Mouse (Mus musculus) neural tube, embryonic 11.5 days (tissue): ENCODE data around the gene Ralgps2. TPM values are rescaled to one million over a fixed set of nuclear protein-coding genes. Genes with fewer than 3 reads are reported as not detected.

ENCODE experiments used
- ATAC-seq: fragments of 200-750 bp; cut with Nextera tagmentation; 2 replicates; pipeline ENCODE4 v1.8.0; 2017; ENCODE audit warnings: moderate number of reproducible peaks, mild to moderate bottlenecking, moderate TSS enrichment, moderate library complexity; ENCODE audit not compliant: insufficient read depth, low FRiP score, low TSS enrichment
- DNase-seq: peaks from one replicate; pipeline ENCODE4 v3.0.0-alpha.2; 2015; ENCODE audit warnings: low spot score
- H3K27ac ChIP-seq: fragments of 300-500 bp; sonication (generic); 2 replicates; pipeline ENCODE4 v1.5.1; 2014; ENCODE audit warnings: low read depth, mild to moderate bottlenecking, low read length
- H3K27me3 ChIP-seq: fragments of 300-500 bp; sonication (generic); 2 replicates; pipeline ENCODE4 v1.6.1; 2014; ENCODE audit warnings: mild to moderate bottlenecking, low read length, mixed read lengths; ENCODE audit not compliant: control insufficient read depth, insufficient read depth
- H3K36me3 ChIP-seq: fragments of 300-500 bp; sonication (generic); 2 replicates; pipeline ENCODE4 v1.6.1; 2014; ENCODE audit warnings: mild to moderate bottlenecking, low read length, moderate library complexity, mixed read lengths; ENCODE audit not compliant: control insufficient read depth, insufficient read depth
- H3K4me1 ChIP-seq: fragments of 300-500 bp; sonication (generic); 2 replicates; pipeline ENCODE4 v1.6.1; 2014; ENCODE audit warnings: low read length, mixed read lengths; ENCODE audit not compliant: control insufficient read depth, insufficient read depth
- H3K4me2 ChIP-seq: fragments of 300-500 bp; sonication (generic); 2 replicates; pipeline ENCODE4 v1.6.1; 2014; ENCODE audit warnings: low read depth, mild to moderate bottlenecking, moderate library complexity
- H3K4me3 ChIP-seq: fragments of 300-500 bp; sonication (generic); 2 replicates; pipeline ENCODE4 v1.5.1; 2014; ENCODE audit warnings: low read depth, low read length
- H3K9ac ChIP-seq: fragments of 300-500 bp; sonication (generic); 2 replicates; pipeline ENCODE4 v1.6.1; 2014; ENCODE audit warnings: mild to moderate bottlenecking, low read length
- H3K9me3 ChIP-seq: fragments of 300-500 bp; sonication (generic); 2 replicates; pipeline ENCODE4 v1.6.1; 2016; ENCODE audit warnings: low read length; ENCODE audit not compliant: control insufficient read depth
- WGBS: fragments of 180-500 bp; shearing (Covaris S2); extraction: QIAGEN DNeasy Blood & Tissue Kit; methylation state at CpG from one replicate; pipeline ENCODE4 v1.1.7; 2014; 5-methylcytosine and 5-hydroxymethylcytosine counted together
- polyA plus RNA-seq: library from polyadenylated mRNA; unstranded; fragments of >200 nt; fragmentation: Nextera tagmentation; extraction: Ambion mirVana; gene quantifications from 2 replicates; pipeline ENCODE4 v1.2.1, GENCODE M21; 2014

Gene Ralgps2
- polyA plus RNA-seq, 1 experiment from 2014 or later = 95.7 TPM

- Histone ChIP-seq H3K27me3 (no peaks in the 10 kb centered on the region), H3K9me3 (no peaks in the 10 kb centered on the region), H3K4me3 (no peak overlapping the region), H3K9ac (no peak overlapping the region), H3K4me1 (0 out of 2 replicates have a peak, but pooled peaks cover 2% of the 10 kb centered on the region), H3K4me2 (no peak overlapping the region), H3K36me3 (no peaks in the 10 kb centered on the region), H3K27ac (no peak overlapping the region)
- DNase-seq (no peak), ATAC-seq (no peak)
- WGBS = 46% methylated on average over 10 of the region's 10 CpGs
Observed at GRCm38 (mm10) chr1:156808332-156808731, 131.1 kb downstream of the Ralgps2 start.

GRCm38 (mm10) chr1:156801276-156801675, 138.2 kb downstream of the Ralgps2 start:
- 0 out of 2 replicates have a peak, but pooled peaks cover under 1% of the 10 kb centered on the region for H3K4me1 ChIP-seq
- H3K9ac ChIP-seq = no peak overlapping the region
- WGBS = 65% methylated on average over 6 of the region's 6 CpGs
- H3K4me2 ChIP-seq = no peak overlapping the region
- DNase-seq (no peak), ATAC-seq (no peak)
- no peaks in the 10 kb centered on the region for H3K27me3 ChIP-seq
- no peak overlapping the region for H3K27ac ChIP-seq
- H3K9me3 ChIP-seq = no peaks in the 10 kb centered on the region
- H3K36me3 ChIP-seq = no peaks in the 10 kb centered on the region
- H3K4me3 ChIP-seq = no peak overlapping the region

DNA sequence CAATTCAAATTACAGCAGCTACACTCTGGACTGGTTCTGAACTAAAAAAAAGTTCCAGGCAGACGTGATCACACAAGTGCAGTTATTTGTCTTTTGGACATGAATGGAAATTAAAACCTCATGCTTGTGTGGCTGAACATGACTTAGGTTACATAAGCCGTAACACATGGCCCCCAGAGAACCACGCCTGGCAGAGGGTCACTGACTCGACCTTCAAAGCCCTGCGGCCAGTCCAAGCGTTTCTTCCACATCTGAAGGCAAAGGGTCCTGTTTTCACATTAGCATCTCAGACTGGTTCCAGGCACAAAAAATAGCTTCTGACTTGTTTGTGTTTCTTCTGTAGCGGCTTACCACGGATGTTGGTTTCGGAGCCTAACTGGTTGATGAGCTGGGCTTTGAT, 143.2 kb downstream of the Ralgps2 start:
- H3K9me3 ChIP-seq = no peaks in the 10 kb centered on the region
- no peaks in the 10 kb centered on the region for H3K27me3 ChIP-seq
- H3K4me2 ChIP-seq = no peak overlapping the region
- H3K27ac ChIP-seq = no peak overlapping the region
- no peak for ATAC-seq
- no peaks in the 10 kb centered on the region for H3K36me3 ChIP-seq
- H3K9ac ChIP-seq = no peak overlapping the region
- H3K4me3 ChIP-seq = no peak overlapping the region
- DNase-seq = no peak
- WGBS = 51% methylated on average over 9 of the region's 9 CpGs
- peaks cover 2% of the 10 kb centered on the region; the same call in 1 of the 2 replicates for H3K4me1 ChIP-seq

DNA sequence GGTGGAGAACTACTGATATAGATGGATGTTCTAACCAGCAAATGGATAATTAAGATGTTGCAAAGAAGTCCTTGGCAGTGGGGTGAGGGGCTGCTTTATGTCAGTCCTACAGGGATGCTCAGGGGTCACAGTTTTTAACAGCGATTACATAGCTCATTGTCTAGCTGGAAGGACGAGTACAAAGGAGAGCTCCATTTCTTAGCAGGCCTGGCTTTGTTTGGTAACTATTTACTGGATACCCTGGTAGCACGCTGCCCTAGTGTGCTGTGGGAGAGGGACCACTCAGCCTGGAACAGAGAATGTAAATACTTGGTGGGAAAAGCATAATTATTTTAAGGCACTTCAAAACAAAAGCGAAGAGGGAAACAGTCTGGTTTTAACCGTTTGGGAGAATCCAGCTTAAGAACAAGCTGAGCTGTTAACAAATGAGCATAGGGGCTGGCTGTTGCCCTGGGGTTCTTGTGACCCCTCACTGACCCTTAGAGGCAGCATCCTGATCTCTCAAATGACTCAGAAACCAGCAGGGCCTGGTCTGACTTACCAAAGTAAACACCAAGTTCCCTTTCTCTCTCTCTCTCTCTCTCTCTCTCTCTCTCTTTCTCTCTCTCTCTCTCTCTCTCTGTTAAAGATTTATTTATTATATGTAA, 149.5 kb downstream of the Ralgps2 start:
- no peak overlapping the region for H3K4me3 ChIP-seq
- peak; percentile 48 for DNase-seq
- peak; percentile 59 for ATAC-seq

GRCm38 (mm10) chr1:156787164-156787863, 152.1 kb downstream of the Ralgps2 start:
- ATAC-seq (no peak), DNase-seq (peak; percentile 54)
- Histone ChIP-seq H3K9ac (no peak overlapping the region), H3K9me3 (no peaks in the 10 kb centered on the region), H3K4me2 (no peak overlapping the region), H3K27me3 (no peaks in the 10 kb centered on the region), H3K4me1 (peaks cover 31% of the 10 kb centered on the region), H3K36me3 (no peaks in the 10 kb centered on the region), H3K27ac (no peak overlapping the region), H3K4me3 (no peak overlapping the region)
- 34% methylated on average over 6 of the region's 6 CpGs for WGBS

More for the DNA sequence above, 149.5 kb downstream of the Ralgps2 start:
- H3K9ac ChIP-seq = no peak overlapping the region
- no peaks in the 10 kb centered on the region for H3K9me3 ChIP-seq
- H3K4me2 ChIP-seq = no peak overlapping the region
- no peaks in the 10 kb centered on the region for H3K27me3 ChIP-seq
- H3K27ac ChIP-seq = peak overlapping the region; percentile 61
- 3% methylated on average over 5 of the region's 5 CpGs for WGBS
- H3K36me3 ChIP-seq = no peaks in the 10 kb centered on the region
- H3K4me1 ChIP-seq = peaks cover 20% of the 10 kb centered on the region

DNA sequence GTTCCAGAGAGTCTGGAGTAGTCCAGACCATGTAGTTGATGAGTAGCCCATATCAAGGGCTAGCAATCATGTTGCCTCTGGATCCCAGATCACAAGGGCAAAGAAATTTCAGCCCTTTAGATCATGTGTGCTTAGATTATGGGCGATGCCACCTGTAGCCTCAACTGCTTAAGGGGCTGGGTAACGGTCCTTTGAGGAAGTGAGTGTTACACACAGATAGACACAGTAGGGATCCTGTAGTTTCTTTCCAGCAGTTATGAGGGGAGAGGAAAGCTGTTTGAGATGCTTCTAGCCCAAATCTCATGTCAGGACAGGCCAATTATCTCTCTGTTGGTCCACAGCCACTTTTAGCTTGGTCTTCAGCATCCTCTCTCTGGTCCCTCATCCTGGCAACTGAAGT, 153.4 kb downstream of the Ralgps2 start:
- DNase-seq = no peak
- no peaks in the 10 kb centered on the region for H3K36me3 ChIP-seq
- no peak overlapping the region for H3K4me3 ChIP-seq
- no peak overlapping the region for H3K9ac ChIP-seq
- 69% methylated on average over 2 of the region's 2 CpGs for WGBS
- H3K27me3 ChIP-seq = no peaks in the 10 kb centered on the region
- no peak overlapping the region for H3K27ac ChIP-seq
- H3K4me2 ChIP-seq = no peak overlapping the region
- H3K4me1 ChIP-seq = peaks cover 43% of the 10 kb centered on the region
- ATAC-seq = no peak
- no peaks in the 10 kb centered on the region for H3K9me3 ChIP-seq

GRCm38 (mm10) chr1:156784974-156785373, 154.5 kb downstream of the Ralgps2 start:
- H3K27me3 ChIP-seq = no peaks in the 10 kb centered on the region
- no peak overlapping the region for H3K4me2 ChIP-seq
- no peak for DNase-seq
- WGBS = 90% methylated on average over 10 of the region's 10 CpGs
- H3K9ac ChIP-seq = no peak overlapping the region
- H3K9me3 ChIP-seq = no peaks in the 10 kb centered on the region
- H3K27ac ChIP-seq = no peak overlapping the region
- H3K4me3 ChIP-seq = no peak overlapping the region
- H3K36me3 ChIP-seq = no peaks in the 10 kb centered on the region
- ATAC-seq = no peak
- peaks cover 44% of the 10 kb centered on the region for H3K4me1 ChIP-seq

DNA sequence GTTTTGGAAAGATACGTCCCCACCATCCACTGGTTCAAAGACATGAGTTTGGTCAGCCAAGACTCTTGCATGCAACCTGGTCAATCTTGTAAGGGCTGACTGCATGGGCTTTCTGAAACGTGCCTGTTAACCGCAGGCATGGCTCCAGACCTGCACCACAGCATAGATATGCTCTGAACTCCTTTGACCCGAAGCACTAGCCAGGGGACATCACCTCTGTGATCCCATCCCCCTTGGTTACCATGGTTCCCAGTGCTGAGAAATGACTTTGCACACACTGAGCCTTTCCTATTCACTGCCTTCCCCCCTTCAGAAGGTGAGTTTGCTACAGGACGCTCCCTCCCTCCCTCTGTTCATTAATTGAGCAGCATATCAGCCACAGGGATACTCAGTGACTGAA, 155.3 kb downstream of the Ralgps2 start:
- Histone ChIP-seq H3K9ac (no peak overlapping the region), H3K9me3 (no peaks in the 10 kb centered on the region), H3K4me3 (no peak overlapping the region), H3K4me2 (no peak overlapping the region), H3K36me3 (no peaks in the 10 kb centered on the region), H3K27ac (no peak overlapping the region), H3K27me3 (no peaks in the 10 kb centered on the region), H3K4me1 (peaks cover 44% of the 10 kb centered on the region)
- DNase-seq (peak; percentile 36), ATAC-seq (no peak)
- WGBS = 47% methylated on average over 5 of the region's 5 CpGs
